Mouse (Mus musculus) intestine, embryonic 16.5 days (tissue): Measurements from ENCODE around the gene Eefsec. TPM values are rescaled to one million over a fixed set of nuclear protein-coding genes. Genes with fewer than 3 reads are reported as not detected.

Source experiments
- ATAC-seq: fragments of 200-750 bp; cut with Nextera tagmentation; 2 replicates; pipeline ENCODE4 v1.8.0; 2017; ENCODE audit warnings: moderate TSS enrichment, moderate library complexity
- H3K27ac ChIP-seq: fragments of 300-500 bp; sonication (generic); 2 replicates; pipeline ENCODE4 v1.5.1; 2014; ENCODE audit warnings: mild to moderate bottlenecking, low read length
- H3K27me3 ChIP-seq: fragments of 300-500 bp; sonication (generic); replicated peaks from 2 replicates; pipeline ENCODE4 v1.6.1; 2014; ENCODE audit warnings: low read length, control low read depth, mixed read lengths; ENCODE audit not compliant: control insufficient read depth, insufficient read depth
- H3K36me3 ChIP-seq: fragments of 300-500 bp; sonication (generic); 2 replicates; pipeline ENCODE4 v1.6.1; 2014; ENCODE audit warnings: low read length, control low read depth; ENCODE audit not compliant: control insufficient read depth, insufficient read depth
- H3K4me1 ChIP-seq: fragments of 300-500 bp; sonication (generic); 2 replicates; pipeline ENCODE4 v1.6.1; 2014; ENCODE audit warnings: low read length, control low read depth, mixed read lengths; ENCODE audit not compliant: control insufficient read depth, insufficient read depth
- H3K4me2 ChIP-seq: fragments of 300-500 bp; sonication (generic); 2 replicates; pipeline ENCODE4 v1.6.1; 2014; ENCODE audit warnings: low read depth, low read length, control low read depth
- H3K4me3 ChIP-seq: fragments of 300-500 bp; sonication (generic); 2 replicates; pipeline ENCODE4 v1.5.1; 2014; ENCODE audit warnings: mild to moderate bottlenecking, low read length
- H3K9ac ChIP-seq: fragments of 300-500 bp; sonication (generic); 2 replicates; pipeline ENCODE4 v1.6.1; 2014; ENCODE audit warnings: low read depth, low read length
- H3K9me3 ChIP-seq: fragments of 300-500 bp; sonication (generic); 2 replicates; pipeline ENCODE4 v1.6.1; 2016; ENCODE audit warnings: low read length, control low read depth; ENCODE audit not compliant: control insufficient read depth
- WGBS: fragments of 180-500 bp; shearing (Covaris S2); extraction: QIAGEN DNeasy Blood & Tissue Kit; methylation state at CpG from one replicate; pipeline ENCODE4 v1.1.7; 2014; 5-methylcytosine and 5-hydroxymethylcytosine counted together
- polyA plus RNA-seq: library from polyadenylated mRNA; unstranded; fragments of >200 nt; fragmentation: Nextera tagmentation; extraction: Ambion mirVana; gene quantifications from 2 replicates; pipeline ENCODE4 v1.2.1, GENCODE M21; 2015

The Eefsec gene
- polyA plus RNA-seq, 1 experiment from 2014 or later, result 34.4 TPM

GRCm38 (mm10) chr6:88329336-88329735 is 117.0 kb downstream of the Eefsec start:
- no peaks in the 10 kb centered on the region for H3K27me3 ChIP-seq
- H3K4me1 ChIP-seq, result no peaks in the 10 kb centered on the region
- no peak for ATAC-seq
- no peak overlapping the region for H3K27ac ChIP-seq
- 0 out of 2 replicates have a peak, but pooled peaks cover 4% of the 10 kb centered on the region for H3K9me3 ChIP-seq
- no peak overlapping the region for H3K9ac ChIP-seq
- H3K4me2 ChIP-seq, result no peak overlapping the region
- H3K36me3 ChIP-seq, result no peaks in the 10 kb centered on the region
- H3K4me3 ChIP-seq, result no peak overlapping the region

- ATAC-seq, result peak; percentile 95
- WGBS, result 27% methylated on average over 7 of the region's 7 CpGs
- H3K4me3 ChIP-seq, result no peak overlapping the region
- H3K36me3 ChIP-seq, result no peaks in the 10 kb centered on the region
- H3K27ac ChIP-seq, result no peak overlapping the region
- H3K4me1 ChIP-seq, result peaks cover 5% of the 10 kb centered on the region; the same call in 1 of the 2 replicates
- H3K9me3 ChIP-seq, result no peaks in the 10 kb centered on the region
- no peak overlapping the region for H3K9ac ChIP-seq
- no peaks in the 10 kb centered on the region for H3K27me3 ChIP-seq
- 0 out of 2 replicates have a peak overlapping the region, but pooled peaks have one; percentile 0 for H3K4me2 ChIP-seq
These were observed 124.5 kb downstream of the Eefsec start for GRCm38 (mm10) chr6:88321879-88322278.

- WGBS, result 74% methylated on average over 5 of the region's 5 CpGs
- ATAC-seq, result peak; percentile 38
- Histone ChIP-seq H3K4me2 (0 out of 2 replicates have a peak overlapping the region, but pooled peaks have one; percentile 0), H3K27me3 (no peaks in the 10 kb centered on the region), H3K36me3 (no peaks in the 10 kb centered on the region), H3K4me3 (no peak overlapping the region), H3K9me3 (no peaks in the 10 kb centered on the region), H3K9ac (no peak overlapping the region), H3K4me1 (peaks cover 5% of the 10 kb centered on the region; the same call in 1 of the 2 replicates), H3K27ac (no peak overlapping the region)
These were observed 125.1 kb downstream of the Eefsec start for GRCm38 (mm10) chr6:88321253-88321652.

- 72% methylated on average over 1 of the region's 1 CpGs for WGBS
- H3K9ac ChIP-seq, result no peak overlapping the region
These were observed 126.6 kb downstream of the Eefsec start for GRCm38 (mm10) chr6:88319735-88320134.

GRCm38 (mm10) chr6:88315295-88315694 is 131.0 kb downstream of the Eefsec start:
- no peak overlapping the region for H3K27ac ChIP-seq
- ATAC-seq, result no peak
- no peak overlapping the region for H3K4me3 ChIP-seq
- WGBS, result 52% methylated on average over 2 of the region's 2 CpGs
- H3K36me3 ChIP-seq, result no peaks in the 10 kb centered on the region
- H3K27me3 ChIP-seq, result no peaks in the 10 kb centered on the region
- H3K4me2 ChIP-seq, result no peak overlapping the region
- H3K9ac ChIP-seq, result no peak overlapping the region
- no peaks in the 10 kb centered on the region for H3K9me3 ChIP-seq
- no peaks in the 10 kb centered on the region for H3K4me1 ChIP-seq

More at GRCm38 (mm10) chr6:88319735-88320134, 126.6 kb downstream of the Eefsec start:
- H3K4me2 ChIP-seq, result no peak overlapping the region
- no peak overlapping the region for H3K27ac ChIP-seq
- peaks cover 5% of the 10 kb centered on the region; the same call in 1 of the 2 replicates for H3K4me1 ChIP-seq
- H3K4me3 ChIP-seq, result no peak overlapping the region
- no peaks in the 10 kb centered on the region for H3K9me3 ChIP-seq
- no peaks in the 10 kb centered on the region for H3K27me3 ChIP-seq
- no peaks in the 10 kb centered on the region for H3K36me3 ChIP-seq
- no peak for ATAC-seq

GRCm38 (mm10) chr6:88313937-88314336 is 132.4 kb downstream of the Eefsec start:
- Histone ChIP-seq H3K27ac (no peak overlapping the region), H3K36me3 (no peaks in the 10 kb centered on the region), H3K4me2 (no peak overlapping the region), H3K4me3 (no peak overlapping the region), H3K9me3 (no peaks in the 10 kb centered on the region), H3K27me3 (no peaks in the 10 kb centered on the region), H3K9ac (no peak overlapping the region), H3K4me1 (no peaks in the 10 kb centered on the region)
- ATAC-seq, result no peak
- WGBS, result 59% methylated on average over 9 of the region's 9 CpGs

- Histone ChIP-seq H3K4me3 (no peak overlapping the region), H3K4me2 (no peak overlapping the region), H3K27ac (no peak overlapping the region), H3K36me3 (no peaks in the 10 kb centered on the region), H3K9ac (no peak overlapping the region), H3K27me3 (no peaks in the 10 kb centered on the region), H3K9me3 (no peaks in the 10 kb centered on the region), H3K4me1 (0 out of 2 replicates have a peak, but pooled peaks cover 2% of the 10 kb centered on the region)
- 87% methylated on average over 10 of the region's 10 CpGs for WGBS
- ATAC-seq, result no peak
These were observed 134.7 kb downstream of the Eefsec start for GRCm38 (mm10) chr6:88311593-88311992.

GRCm38 (mm10) chr6:88306100-88306746 is 140.1 kb downstream of the Eefsec start:
- ATAC-seq, result no peak
- H3K9me3 ChIP-seq, result no peaks in the 10 kb centered on the region
- H3K27me3 ChIP-seq, result no peaks in the 10 kb centered on the region
- H3K9ac ChIP-seq, result no peak overlapping the region
- H3K27ac ChIP-seq, result no peak overlapping the region
- 0 out of 2 replicates have a peak, but pooled peaks cover 2% of the 10 kb centered on the region for H3K4me1 ChIP-seq
- WGBS, result 85% methylated on average over 4 of the region's 4 CpGs
- H3K4me2 ChIP-seq, result no peak overlapping the region
- no peak overlapping the region for H3K4me3 ChIP-seq
- no peaks in the 10 kb centered on the region for H3K36me3 ChIP-seq

- 68% methylated on average over 7 of the region's 7 CpGs for WGBS
- Histone ChIP-seq H3K27me3 (no peaks in the 10 kb centered on the region), H3K4me1 (peaks cover 8% of the 10 kb centered on the region; the same call in 1 of the 2 replicates), H3K4me3 (no peak overlapping the region), H3K36me3 (peaks cover 4% of the 10 kb centered on the region; the same call in 1 of the 2 replicates), H3K9ac (no peak overlapping the region), H3K27ac (no peak overlapping the region), H3K9me3 (no peaks in the 10 kb centered on the region), H3K4me2 (no peak overlapping the region)
- ATAC-seq, result no peak
These were observed 145.1 kb downstream of the Eefsec start for GRCm38 (mm10) chr6:88301234-88301633.
